Mouse (Mus musculus) liver, adult 2 months (tissue): Measurements from ENCODE around the gene Fam168a. TPM values are rescaled to one million over a fixed set of nuclear protein-coding genes. Genes with fewer than 3 reads are reported as not detected.
A peak's percentile ranks its signal among the peaks of the same experiment; 100 is the strongest.

Source experiments
- DNase-seq: peaks from one replicate; pipeline ENCODE4 v3.0.0-alpha.2; 2011; ENCODE audit warnings: low read depth, low spot score; ENCODE audit errors: extremely low read depth
- H3K27ac ChIP-seq: fragments of 200-500 bp; replicated peaks from 2 replicates; pipeline ENCODE4 v1.5.1; 2012; ENCODE audit warnings: low read depth, mild to moderate bottlenecking, control low read depth, inconsistent platforms, low read length; ENCODE audit not compliant: insufficient read depth
- H3K27me3 ChIP-seq: fragments of 200-500 bp; 2 replicates; pipeline ENCODE4 v1.6.1; 2012; ENCODE audit warnings: mild to moderate bottlenecking, moderate library complexity, low read length, inconsistent platforms; ENCODE audit not compliant: control insufficient read depth, insufficient read depth
- H3K36me3 ChIP-seq: fragments of 200-500 bp; 2 replicates; pipeline ENCODE4 v1.6.1; 2012; ENCODE audit warnings: low read length, inconsistent platforms; ENCODE audit not compliant: control insufficient read depth, insufficient read depth
- H3K4me1 ChIP-seq: fragments of 200-500 bp; 2 replicates; pipeline ENCODE4 v1.6.1; 2011; ENCODE audit warnings: low read length; ENCODE audit not compliant: control insufficient read depth, insufficient read depth
- H3K4me3 ChIP-seq: fragments of 200-500 bp; 2 replicates; pipeline ENCODE4 v1.5.1; 2011; ENCODE audit warnings: low read depth, mild to moderate bottlenecking, control low read depth, low read length, moderate library complexity; ENCODE audit not compliant: insufficient read depth
- H3K79me2 ChIP-seq: fragments of 200-500 bp; 2 replicates; pipeline ENCODE4 v1.6.1; 2012; ENCODE audit warnings: inconsistent platforms, mild to moderate bottlenecking, low read length, moderate library complexity; ENCODE audit not compliant: control insufficient read depth, insufficient read depth
- H3K9ac ChIP-seq: fragments of 200-500 bp; 2 replicates; pipeline ENCODE4 v1.6.1; 2012; ENCODE audit warnings: low read depth, mild to moderate bottlenecking, control low read depth, inconsistent platforms, low read length
- CTCF ChIP-seq: fragments of 200-500 bp; IDR thresholded peaks from 2 replicates; pipeline ENCODE4 v1.5.1; 2011; ENCODE audit warnings: low read depth, low read length, control low read depth
- POLR2A ChIP-seq: fragments of 200-500 bp; IDR thresholded peaks from 2 replicates; pipeline ENCODE4 v1.6.1; 2011; ENCODE audit warnings: low read length, control low read depth; ENCODE audit not compliant: insufficient read depth; ENCODE audit errors: extremely low read depth
- WGBS: fragments of 180-500 bp; shearing (Covaris S2); methylation state at CpG from one replicate; pipeline ENCODE4 v1.1.7; 2018; 5-methylcytosine and 5-hydroxymethylcytosine counted together
- polyA plus RNA-seq: library from polyadenylated mRNA; depleted of rRNA; stranded (reverse); fragments of >200 nt; gene quantifications from 2 replicates; pipeline ENCODE4 v1.2.3, GENCODE M21; 2012
- total RNA-seq: library from RNA; depleted of rRNA; stranded (reverse); fragments of >200 nt; gene quantifications from 2 replicates; pipeline ENCODE4 v1.2.3, GENCODE M21; 2014

Gene Fam168a
- total and polyA plus RNA-seq, 2 experiments: 7.4 to 32.0 TPM

- DNase-seq: no peak
- TF ChIP-seq POLR2A (no peak), CTCF (no peak)
- 79% methylated on average over 4 of the region's 4 CpGs for WGBS
- no peak overlapping the region for H3K4me3 ChIP-seq
- no peaks in the 10 kb centered on the region for H3K36me3 ChIP-seq
- H3K79me2 ChIP-seq: no peaks in the 10 kb centered on the region
- H3K9ac ChIP-seq: no peak overlapping the region
- peaks cover 6% of the 10 kb centered on the region; the same call in 1 of the 2 replicates for H3K4me1 ChIP-seq
- no peaks in the 10 kb centered on the region for H3K27me3 ChIP-seq
- H3K27ac ChIP-seq: no peak overlapping the region
Measured at GRCm38 (mm10) chr7:100871355-100871754, 164.9 kb downstream of the Fam168a start.

GRCm38 (mm10) chr7:100871892-100872291 is 165.5 kb downstream of the Fam168a start:
- TF ChIP-seq CTCF: no peak
- no peak for TF ChIP-seq POLR2A
- DNase-seq: no peak
- Histone ChIP-seq H3K27me3 (no peaks in the 10 kb centered on the region), H3K36me3 (no peaks in the 10 kb centered on the region), H3K27ac (no peak overlapping the region), H3K4me3 (no peak overlapping the region), H3K9ac (no peak overlapping the region), H3K79me2 (no peaks in the 10 kb centered on the region), H3K4me1 (peaks cover 6% of the 10 kb centered on the region; the same call in 1 of the 2 replicates)
- WGBS: 42% methylated on average over 5 of the region's 5 CpGs

- no peak for TF ChIP-seq CTCF
- TF ChIP-seq POLR2A: no peak
- H3K27me3 ChIP-seq: no peaks in the 10 kb centered on the region
- no peak overlapping the region for H3K4me3 ChIP-seq
- peaks cover 6% of the 10 kb centered on the region; the same call in 1 of the 2 replicates for H3K4me1 ChIP-seq
- H3K9ac ChIP-seq: no peak overlapping the region
- H3K27ac ChIP-seq: no peak overlapping the region
- DNase-seq: no peak
- no peaks in the 10 kb centered on the region for H3K36me3 ChIP-seq
- WGBS: 93% methylated on average over 13 of the region's 13 CpGs
- H3K79me2 ChIP-seq: no peaks in the 10 kb centered on the region
Measured at GRCm38 (mm10) chr7:100873197-100873596, 166.8 kb downstream of the Fam168a start.

DNA sequence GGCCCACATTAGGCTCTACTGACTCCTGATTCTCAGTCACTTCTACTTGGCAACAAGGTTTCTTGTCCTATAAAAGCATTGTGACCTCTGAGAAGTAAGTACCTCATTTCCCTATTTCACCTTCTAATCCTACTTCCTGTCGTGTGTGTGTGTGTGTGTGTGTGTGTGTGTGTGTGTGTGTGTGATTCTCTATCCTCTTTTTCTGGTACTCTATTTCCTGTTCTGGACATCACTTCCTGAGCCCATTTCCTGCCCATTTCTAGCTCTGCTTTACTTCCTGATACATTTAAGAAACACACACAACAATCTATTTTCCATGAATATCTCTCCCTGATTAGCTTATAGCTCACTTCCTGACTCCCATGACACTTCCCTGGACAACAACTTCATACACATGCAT is 169.4 kb downstream of the Fam168a start:
- Histone ChIP-seq H3K4me1 (peaks cover 6% of the 10 kb centered on the region; the same call in 1 of the 2 replicates), H3K4me3 (no peak overlapping the region), H3K36me3 (no peaks in the 10 kb centered on the region), H3K9ac (no peak overlapping the region), H3K27ac (peak overlapping the region; percentile 7; the same call in 1 of the 2 replicates), H3K79me2 (no peaks in the 10 kb centered on the region), H3K27me3 (no peaks in the 10 kb centered on the region)
- 69% methylated on average over 1 of the region's 1 CpGs for WGBS
- TF ChIP-seq CTCF (no peak), POLR2A (no peak)
- DNase-seq: peak; percentile 7

- no peak for DNase-seq
- H3K27me3 ChIP-seq: no peaks in the 10 kb centered on the region
- H3K4me1 ChIP-seq: 0 out of 2 replicates have a peak, but pooled peaks cover 4% of the 10 kb centered on the region
- no peaks in the 10 kb centered on the region for H3K36me3 ChIP-seq
- 78% methylated on average over 13 of the region's 13 CpGs for WGBS
- peak overlapping the region; percentile 7; the same call in 1 of the 2 replicates for H3K27ac ChIP-seq
- no peaks in the 10 kb centered on the region for H3K79me2 ChIP-seq
- no peak overlapping the region for H3K4me3 ChIP-seq
- no peak for TF ChIP-seq POLR2A
- TF ChIP-seq CTCF: no peak
- no peak overlapping the region for H3K9ac ChIP-seq
Measured at GRCm38 (mm10) chr7:100876293-100876692, 169.9 kb downstream of the Fam168a start.

- Histone ChIP-seq H3K27me3 (no peaks in the 10 kb centered on the region), H3K4me1 (0 out of 2 replicates have a peak, but pooled peaks cover 4% of the 10 kb centered on the region), H3K79me2 (no peaks in the 10 kb centered on the region), H3K36me3 (no peaks in the 10 kb centered on the region), H3K4me3 (no peak overlapping the region), H3K9ac (no peak overlapping the region), H3K27ac (no peak overlapping the region)
- WGBS: 90% methylated on average over 9 of the region's 9 CpGs
- DNase-seq: no peak
- TF ChIP-seq CTCF: no peak
- TF ChIP-seq POLR2A: no peak
Measured at GRCm38 (mm10) chr7:100876771-100877170, 170.3 kb downstream of the Fam168a start.
